Mouse (Mus musculus) megakaryocyte-erythroid progenitor cell, adult 5-6 weeks (primary cell): ENCODE measurements at regions not wholly inside any gene's neighbourhood (a gene's known extent, or its start where the extent isn't known, plus 50 kb on each side); places are given as distances from the start of the nearest gene placed in this dataset.

ENCODE experiments used
- ATAC-seq: replicated peaks from 2 replicates; pipeline ENCODE4 v1.8.0; 2016; ENCODE audit warnings: mild to moderate bottlenecking, inconsistent platforms; ENCODE audit not compliant: severe bottlenecking, poor library complexity, low FRiP score, low TSS enrichment

GRCm38 (mm10) chr10:96925771-96926170 lies 309.0 kb downstream of the Btg1 start:
- ATAC-seq = no peak

DNA sequence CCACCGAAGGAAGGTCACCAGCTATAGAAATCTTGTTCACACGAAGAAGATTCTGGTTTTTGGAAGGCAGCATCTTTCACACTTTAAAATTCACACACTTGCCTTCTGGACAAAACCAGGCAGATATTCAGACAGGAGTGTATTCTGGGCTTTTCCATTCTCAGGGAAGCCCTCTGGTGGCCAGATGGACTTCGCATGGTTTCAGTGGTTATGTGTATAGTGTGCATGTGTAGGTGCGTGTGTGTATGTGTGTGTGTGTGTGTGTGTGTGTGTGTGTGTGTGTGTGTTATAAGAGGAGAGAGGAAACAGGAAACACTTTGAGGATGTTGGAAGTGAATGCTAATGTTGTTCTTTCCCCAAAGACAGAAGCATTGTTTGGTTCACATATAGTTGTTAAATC lies 317.9 kb downstream of the Btg1 start:
- ATAC-seq = no peak

GRCm38 (mm10) chr10:96940887-96941518 lies 324.2 kb downstream of the Btg1 start:
- no peak for ATAC-seq

GRCm38 (mm10) chr10:96944229-96944628 lies 327.4 kb downstream of the Btg1 start:
- ATAC-seq = no peak

- ATAC-seq = no peak
Measured at GRCm38 (mm10) chr10:96947971-96948370, 331.2 kb downstream of the Btg1 start.

GRCm38 (mm10) chr10:96948871-96949270 lies 332.1 kb downstream of the Btg1 start:
- no peak for ATAC-seq

- ATAC-seq = no peak
Measured at GRCm38 (mm10) chr10:96955036-96955775, 338.4 kb downstream of the Btg1 start.

DNA sequence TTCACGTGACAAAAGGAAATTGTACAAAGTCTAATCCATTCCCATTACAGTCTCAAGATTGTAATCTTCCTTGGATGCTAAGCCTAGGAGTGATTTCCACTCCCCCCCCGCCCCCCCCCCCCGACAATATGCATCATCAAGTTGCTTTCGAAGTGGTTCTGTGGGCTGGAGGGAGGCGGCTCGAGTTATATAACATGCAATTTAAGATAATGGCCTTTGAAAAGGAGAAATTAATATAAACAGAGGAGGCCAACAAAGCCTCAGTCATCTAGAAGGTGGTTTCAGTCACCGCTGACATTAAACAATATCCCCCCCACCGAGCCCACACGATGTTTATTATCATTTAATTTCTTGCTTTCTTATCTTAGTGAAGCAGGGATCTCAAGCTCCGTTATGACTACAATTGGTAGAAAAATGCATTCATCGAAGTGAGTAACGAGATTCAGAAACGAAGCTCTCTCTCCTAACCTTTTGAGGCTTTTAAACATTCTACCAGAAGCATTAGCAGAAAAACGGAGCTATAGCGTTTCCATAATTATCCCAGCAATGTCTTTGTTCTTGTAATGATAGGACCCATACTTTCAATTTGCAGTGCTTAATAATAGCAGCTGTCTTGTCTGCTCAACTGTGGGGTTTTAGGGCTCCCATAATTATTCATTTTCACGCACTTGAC lies 339.1 kb downstream of the Btg1 start:
- ATAC-seq = no peak

DNA sequence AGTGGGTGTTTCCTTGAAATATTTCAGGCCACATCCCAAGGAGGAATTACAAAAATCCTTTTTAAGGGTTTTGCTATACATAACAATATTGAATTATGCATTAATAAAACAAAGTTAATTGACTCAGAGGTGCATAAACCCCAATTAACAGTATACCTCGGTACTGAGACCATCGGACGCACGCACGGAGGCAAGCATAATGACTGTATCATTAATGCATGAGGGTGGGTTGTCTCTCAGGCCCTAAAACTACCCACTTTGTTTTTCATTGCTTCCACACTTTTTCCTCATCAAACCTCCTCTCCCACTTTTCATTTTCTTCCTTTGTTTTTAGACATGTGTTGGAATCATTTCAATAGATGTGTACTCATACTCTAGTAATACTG lies 339.6 kb downstream of the Btg1 start:
- no peak for ATAC-seq

DNA sequence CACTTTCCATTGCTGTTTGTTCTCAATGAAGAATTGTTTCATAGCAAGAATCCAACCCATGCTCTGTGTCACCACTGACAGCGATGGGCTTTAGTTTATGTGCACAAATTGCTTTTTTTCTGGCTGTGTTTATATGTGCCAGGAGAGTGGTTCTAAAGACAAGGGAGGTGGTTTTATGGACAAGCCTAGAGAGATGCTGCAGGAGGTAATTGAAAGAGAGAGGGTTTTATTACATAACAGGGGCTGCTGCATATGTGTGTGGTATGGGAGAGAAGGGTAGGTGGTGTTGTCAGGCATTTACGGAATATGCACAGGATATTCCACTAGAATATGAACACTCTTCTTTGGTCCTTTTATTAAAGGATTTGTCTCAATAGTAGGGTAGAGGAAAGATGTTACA lies 340.2 kb downstream of the Btg1 start:
- no peak for ATAC-seq

DNA sequence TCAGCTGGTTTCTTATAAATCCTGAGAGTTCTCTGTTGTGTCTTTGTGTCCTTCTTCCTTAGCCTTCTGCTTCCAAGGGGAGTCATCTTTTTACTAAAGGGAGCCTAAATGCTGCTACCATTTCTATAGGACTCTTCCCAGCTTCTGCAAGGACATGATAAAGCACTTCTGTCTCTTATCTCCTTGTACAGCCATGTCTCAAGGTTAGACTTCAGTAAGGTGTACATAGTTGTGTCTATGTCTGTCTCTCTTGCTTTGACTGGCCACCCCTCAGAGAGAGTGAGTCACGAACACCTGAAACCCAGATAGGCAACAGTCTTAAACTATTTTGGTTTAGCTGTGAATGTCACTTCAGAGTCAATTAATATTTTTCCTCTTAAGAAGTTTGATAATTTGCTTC lies 353.0 kb downstream of the Btg1 start:
- peak; percentile 44; the same call in 1 of the 2 replicates for ATAC-seq

- ATAC-seq = no peak
Measured at GRCm38 (mm10) chr10:96970737-96971136, 353.9 kb downstream of the Btg1 start.

DNA sequence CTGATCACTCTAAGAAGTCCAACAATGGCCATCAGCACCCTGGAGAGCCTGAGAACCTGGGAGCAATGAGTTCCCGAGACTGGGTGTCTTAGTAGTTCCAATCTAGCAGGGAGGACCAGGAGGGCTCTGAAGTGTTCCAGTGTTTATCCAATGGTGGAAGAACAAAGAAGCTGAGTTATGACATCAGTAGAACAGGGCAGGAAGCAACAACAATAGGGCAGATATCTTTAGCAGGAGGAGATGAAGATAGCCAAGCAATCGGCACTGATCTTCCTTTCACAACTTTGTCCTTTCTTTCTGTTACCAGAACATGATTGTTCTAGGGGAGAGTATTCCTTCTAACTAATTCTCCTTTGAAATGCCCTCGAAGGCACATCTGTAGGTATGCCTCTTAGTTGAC lies 355.0 kb downstream of the Btg1 start:
- ATAC-seq = no peak

DNA sequence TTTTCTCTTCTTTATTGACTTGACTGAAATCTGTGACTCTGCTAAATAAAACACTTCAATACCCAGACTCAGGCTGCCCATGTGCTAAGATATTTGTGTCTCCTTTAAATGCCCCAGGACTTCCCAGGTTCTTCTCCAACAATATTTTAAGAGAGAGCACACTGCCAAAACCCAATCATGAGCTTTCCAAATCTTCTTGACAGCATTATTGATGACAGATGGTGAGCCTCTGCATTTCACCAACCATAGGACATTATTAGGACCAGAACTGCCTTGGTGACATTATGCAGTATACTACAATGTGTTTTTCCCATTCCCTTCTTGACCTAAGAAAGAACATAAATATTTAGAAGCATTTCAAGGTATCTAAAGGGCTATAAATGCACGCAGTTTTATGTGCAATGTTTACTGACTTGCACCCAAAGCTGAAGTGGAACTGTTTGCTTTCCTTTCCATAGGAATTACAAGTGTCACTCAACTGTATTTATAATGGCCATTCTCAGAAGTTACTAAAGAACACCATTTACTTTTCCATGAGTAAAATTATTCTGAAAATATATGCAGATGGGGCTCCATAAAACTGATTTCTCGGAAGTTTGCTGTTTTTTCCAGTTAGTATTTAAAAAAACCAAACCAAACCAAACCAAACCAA lies 357.6 kb downstream of the Btg1 start:
- ATAC-seq = no peak

- ATAC-seq = no peak
Measured at GRCm38 (mm10) chr10:96976691-96977090, 359.9 kb downstream of the Btg1 start.

DNA sequence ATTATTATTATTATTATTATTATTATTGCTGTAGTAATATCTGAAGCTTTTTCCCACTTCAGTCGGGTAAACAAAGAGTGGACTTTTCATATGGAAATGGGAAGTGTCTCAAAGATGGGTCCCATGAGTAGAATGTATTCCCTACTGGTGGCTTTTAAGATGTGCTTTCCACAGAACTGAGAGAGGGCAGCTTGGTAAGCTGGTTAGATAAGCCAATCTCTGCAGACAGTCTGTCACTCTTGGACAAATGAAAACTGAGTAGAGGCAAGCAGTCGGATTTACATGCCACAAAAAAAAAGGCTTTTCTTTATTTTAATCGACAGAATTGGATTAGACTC lies 363.7 kb downstream of the Btg1 start:
- ATAC-seq = no peak

DNA sequence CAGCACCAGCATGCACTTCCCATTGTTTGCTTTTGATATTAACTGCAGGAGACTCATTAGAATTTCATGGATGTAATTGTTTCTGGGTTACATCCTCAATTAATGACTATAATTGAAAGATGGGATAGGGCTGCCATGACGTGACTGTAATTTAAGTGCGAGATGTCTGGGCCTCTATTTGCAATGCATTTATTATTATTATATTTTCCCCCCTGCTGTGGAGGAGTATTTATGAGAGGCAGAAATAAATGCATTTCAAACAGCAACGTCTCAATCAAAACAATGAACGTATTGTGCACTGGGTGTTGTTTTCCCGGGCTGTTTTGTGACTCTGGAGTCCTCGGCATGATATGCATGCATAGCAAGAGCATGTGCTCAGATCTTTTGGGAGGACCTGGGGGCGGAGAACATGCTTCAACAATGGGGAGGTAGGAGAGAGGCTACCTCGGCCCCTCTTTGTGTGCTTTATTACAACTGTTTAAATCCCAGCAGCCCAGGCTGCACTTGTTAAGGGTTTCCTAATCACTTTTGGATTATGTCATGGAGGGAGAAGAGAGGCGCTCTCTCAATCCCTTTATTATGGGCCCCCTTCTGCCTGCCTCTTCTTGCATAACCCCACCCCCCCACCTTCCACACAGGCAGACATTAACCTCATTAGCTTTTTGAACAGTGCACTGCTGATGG lies 364.2 kb downstream of the Btg1 start:
- ATAC-seq = no peak

- ATAC-seq = no peak
Measured at GRCm38 (mm10) chr10:96981516-96981869, 364.7 kb downstream of the Btg1 start.

- ATAC-seq = no peak
Measured at GRCm38 (mm10) chr10:97000871-97001270, 384.1 kb downstream of the Btg1 start.

DNA sequence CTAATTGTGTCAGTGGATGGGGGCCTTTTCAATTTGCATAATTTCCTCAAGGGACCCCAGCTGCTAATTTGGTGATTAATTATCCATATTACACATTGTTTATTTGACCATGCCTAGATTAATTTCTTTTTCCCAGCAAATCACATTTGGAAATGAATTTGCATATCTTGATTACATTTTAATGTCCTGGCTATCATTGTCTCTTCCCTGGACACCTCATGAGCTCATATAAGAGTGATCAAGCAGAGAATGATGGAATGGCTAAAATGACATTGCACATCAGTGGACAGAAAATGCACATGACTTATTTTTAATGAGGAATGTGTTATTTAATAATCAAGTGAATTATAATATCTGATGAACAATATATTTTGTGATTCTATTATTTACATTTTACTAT lies 392.1 kb downstream of the Btg1 start:
- no peak for ATAC-seq
